Mouse (Mus musculus) hindbrain, embryonic 11.5 days (tissue): ENCODE data around the gene Npas1. TPM values are rescaled to one million over a fixed set of nuclear protein-coding genes. Genes with fewer than 3 reads are reported as not detected.

ENCODE experiments used
- ATAC-seq: fragments of 200-750 bp; cut with Nextera tagmentation; 2 replicates; pipeline ENCODE4 v1.8.0; 2017; ENCODE audit warnings: mild to moderate bottlenecking, moderate TSS enrichment, moderate library complexity; ENCODE audit not compliant: low FRiP score
- DNase-seq: peaks from one replicate; pipeline ENCODE4 v3.0.0-alpha.2; 2015; ENCODE audit warnings: low spot score
- H3K27ac ChIP-seq: fragments of 300-500 bp; sonication (generic); 2 replicates; pipeline ENCODE4 v1.5.1; 2014; ENCODE audit warnings: mild to moderate bottlenecking, low read depth, low read length
- H3K27me3 ChIP-seq: fragments of 300-500 bp; sonication (generic); 2 replicates; pipeline ENCODE4 v1.6.1; 2014; ENCODE audit warnings: mild to moderate bottlenecking, low read length, moderate library complexity, mixed read lengths; ENCODE audit not compliant: control insufficient read depth, insufficient read depth
- H3K36me3 ChIP-seq: fragments of 300-500 bp; sonication (generic); 2 replicates; pipeline ENCODE4 v1.6.1; 2014; ENCODE audit warnings: mild to moderate bottlenecking, low read length, moderate library complexity, mixed read lengths; ENCODE audit not compliant: control insufficient read depth, insufficient read depth
- H3K4me1 ChIP-seq: fragments of 300-500 bp; sonication (generic); replicated peaks from 2 replicates; pipeline ENCODE4 v1.6.1; 2014; ENCODE audit warnings: low read length, mixed read lengths; ENCODE audit not compliant: control insufficient read depth, insufficient read depth
- H3K4me2 ChIP-seq: fragments of 300-500 bp; sonication (generic); replicated peaks from 2 replicates; pipeline ENCODE4 v1.6.1; 2014; ENCODE audit warnings: mild to moderate bottlenecking, low read depth, low read length
- H3K4me3 ChIP-seq: fragments of 300-500 bp; sonication (generic); 2 replicates; pipeline ENCODE4 v1.5.1; 2014; ENCODE audit warnings: low read depth, low read length
- H3K9ac ChIP-seq: fragments of 300-500 bp; sonication (generic); 2 replicates; pipeline ENCODE4 v1.6.1; 2014; ENCODE audit warnings: low read depth, low read length
- H3K9me3 ChIP-seq: fragments of 300-500 bp; sonication (generic); 2 replicates; pipeline ENCODE4 v1.6.1; 2016; ENCODE audit warnings: low read length; ENCODE audit not compliant: control insufficient read depth
- WGBS: fragments of 180-500 bp; shearing (Covaris S2); extraction: QIAGEN DNeasy Blood & Tissue Kit; methylation state at CpG from one replicate; pipeline ENCODE4 v1.1.7; 2014; 5-methylcytosine and 5-hydroxymethylcytosine counted together
- polyA plus RNA-seq: library from polyadenylated mRNA; unstranded; fragments of >200 nt; fragmentation: Nextera tagmentation; extraction: Ambion mirVana; gene quantifications from 2 replicates; pipeline ENCODE4 v1.2.1, GENCODE M21; 2014

The Npas1 gene
- polyA plus RNA-seq, 1 experiment from 2014 or later = 0.34 TPM

DNA sequence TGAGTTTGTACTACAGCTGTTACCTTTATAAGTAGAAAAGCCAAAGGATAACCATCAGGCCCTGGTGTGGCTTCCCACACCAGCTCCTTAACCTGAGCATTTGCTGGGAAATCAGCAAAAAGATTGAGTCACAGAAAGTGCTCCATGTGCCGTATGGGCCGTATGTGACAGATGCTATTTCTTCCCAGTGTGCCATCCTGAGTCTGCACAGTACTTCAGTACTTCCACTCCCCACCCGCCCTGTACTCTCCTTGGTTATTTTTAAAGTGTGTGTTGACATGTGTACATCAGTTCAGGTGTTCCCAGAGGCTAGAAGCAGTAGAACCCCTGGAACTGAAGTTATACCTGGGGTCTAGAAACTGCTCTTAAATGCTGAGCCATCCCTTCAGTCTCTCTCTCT is 70.5 kb downstream of the Npas1 start:
- H3K27ac ChIP-seq = no peak overlapping the region
- no peaks in the 10 kb centered on the region; the same call in 1 of the 2 replicates for H3K9me3 ChIP-seq
- H3K4me2 ChIP-seq = no peak overlapping the region
- H3K4me1 ChIP-seq = peaks cover 6% of the 10 kb centered on the region; the same call in 1 of the 2 replicates
- H3K27me3 ChIP-seq = no peaks in the 10 kb centered on the region
- ATAC-seq (no peak), DNase-seq (no peak)
- 93% methylated on average over 3 of the region's 3 CpGs for WGBS
- H3K36me3 ChIP-seq = no peaks in the 10 kb centered on the region; the same call in 1 of the 2 replicates
- H3K4me3 ChIP-seq = no peak overlapping the region
- no peak overlapping the region for H3K9ac ChIP-seq

Other genes starting within 250 kb of the Npas1 start
- 0.04 and 0.11 TPM in 2 replicates for gene C5ar2, start 233.6 kb downstream of the Npas1 start, polyA plus RNA-seq
- 0.46 and 1.3 TPM in 2 replicates for gene C5ar1, start 218.2 kb downstream of the Npas1 start, polyA plus RNA-seq
- gene Inafm1, start 204.1 kb downstream of the Npas1 start, polyA plus RNA-seq = 11.0 and 13.8 TPM in 2 replicates
- gene Ccdc9, start 190.9 kb downstream of the Npas1 start, polyA plus RNA-seq = 18.2 and 19.2 TPM in 2 replicates
- gene Bbc3, start 169.3 kb downstream of the Npas1 start, polyA plus RNA-seq = 6.4 and 8.1 TPM in 2 replicates
- gene Sae1, start 89.9 kb downstream of the Npas1 start, polyA plus RNA-seq = 339 and 377 TPM in 2 replicates
- gene Zc3h4, start 76.8 kb downstream of the Npas1 start, polyA plus RNA-seq = 15.7 and 20.7 TPM in 2 replicates
- 51.4 and 56.5 TPM in 2 replicates for gene Tmem160, start 24.9 kb downstream of the Npas1 start, polyA plus RNA-seq
- 31.8 and 37.6 TPM in 2 replicates for gene Arhgap35, start 137.3 kb upstream of the Npas1 start, polyA plus RNA-seq
- gene Ceacam15, start 198.0 kb upstream of the Npas1 start, polyA plus RNA-seq = not detected in 2 replicates
- gene Ceacam9, start 244.2 kb upstream of the Npas1 start, polyA plus RNA-seq = not detected in 2 replicates